Mouse (Mus musculus) pancreas, adult 10 weeks (tissue): Measurements from ENCODE around the gene Zmpste24. TPM values are rescaled to one million over a fixed set of nuclear protein-coding genes. Genes with fewer than 3 reads are reported as not detected.

Source experiments
- polyA plus RNA-seq: library from polyadenylated mRNA; stranded (reverse); fragments of 350-450 nt; fragmentation: Illumina TruSeq; extraction: RNeasy Lipid Tissue Mini Kit (QIAGEN cat#74804); gene quantifications from one replicate; pipeline ENCODE4 v1.2.3, GENCODE M21; 2015; ENCODE audit warnings: low read depth, low replicate concordance; ENCODE audit not compliant: insufficient read depth

Zmpste24 gene
- 7.7 TPM for polyA plus RNA-seq

GRCm38 (mm10) chr4:121097650-121098378 lies at the start of gene Zmpste24:
Zmpste24 (minus strand) TSS chr4:121098241.

GRCm38 (mm10) chr4:121109126-121109525 lies 11.1 kb upstream of the Zmpste24 start, which contains the start of gene Tmco2:
Tmco2 (minus strand) TSS chr4:121109226.

GRCm38 (mm10) chr4:121039331-121040115 lies 58.5 kb downstream of the Zmpste24 start, which contains the start of gene Col9a2:
Col9a2 (plus strand) TSS chr4:121039385.

GRCm38 (mm10) chr4:121016928-121017657 lies 80.9 kb downstream of the Zmpste24 start, which contains the start of gene Smap2:
Smap2 (minus strand) TSS chr4:121017247.

Other genes with a start within 250 kb of the Zmpste24 start
- gene Rims3, start 243.4 kb downstream of the Zmpste24 start, polyA plus RNA-seq, result 2.7 TPM
- gene Exo5, start 173.2 kb downstream of the Zmpste24 start, polyA plus RNA-seq, result 2.9 TPM
- 0.35 TPM for gene Zfp69, start 146.5 kb downstream of the Zmpste24 start, polyA plus RNA-seq
- gene Smap2, start 81.0 kb downstream of the Zmpste24 start, polyA plus RNA-seq, result 9.5 TPM
- 0.46 TPM for gene Col9a2, start 58.9 kb downstream of the Zmpste24 start, polyA plus RNA-seq
- gene Tmco2, start 11.0 kb upstream of the Zmpste24 start, polyA plus RNA-seq, result not detected
- 2.3 TPM for gene Rlf, start 116.8 kb upstream of the Zmpste24 start, polyA plus RNA-seq
- gene Gm12888, start 226.7 kb upstream of the Zmpste24 start, polyA plus RNA-seq, result not detected